Mouse (Mus musculus) cortical plate, adult 2 months (tissue): ENCODE data around the gene Fam166b. TPM values are rescaled to one million over a fixed set of nuclear protein-coding genes. Genes with fewer than 3 reads are reported as not detected.

Experiments
- H3K27ac ChIP-seq: fragments of 200-500 bp; 2 replicates; pipeline ENCODE4 v1.5.1; 2012; ENCODE audit warnings: low read length, control low read depth, inconsistent platforms; ENCODE audit not compliant: insufficient read depth
- H3K4me1 ChIP-seq: fragments of 200-500 bp; 2 replicates; pipeline ENCODE4 v1.6.1; 2011; ENCODE audit warnings: low read length; ENCODE audit not compliant: control insufficient read depth, insufficient read depth
- H3K4me3 ChIP-seq: fragments of 200-500 bp; 2 replicates; pipeline ENCODE4 v1.5.1; 2011; ENCODE audit warnings: mild to moderate bottlenecking, low read length, control low read depth; ENCODE audit not compliant: insufficient read depth
- CTCF ChIP-seq: fragments of 200-500 bp; IDR thresholded peaks from 2 replicates; pipeline ENCODE4 v1.5.1; 2011; ENCODE audit warnings: mild to moderate bottlenecking, control low read depth, low read length; ENCODE audit not compliant: insufficient read depth; ENCODE audit errors: extremely low read depth
- POLR2A ChIP-seq: fragments of 200-500 bp; IDR thresholded peaks from 2 replicates; pipeline ENCODE4 v1.6.1; 2011; ENCODE audit warnings: mild to moderate bottlenecking, low read length, control low read depth; ENCODE audit not compliant: insufficient read depth; ENCODE audit errors: extremely low read depth
- polyA plus RNA-seq: library from polyadenylated mRNA; depleted of rRNA; stranded (reverse); fragments of >200 nt; gene quantifications from 2 replicates; pipeline ENCODE4 v1.2.3, GENCODE M21; 2012

Gene Fam166b
- polyA plus RNA-seq, 1 experiment: 1.9 TPM

DNA sequence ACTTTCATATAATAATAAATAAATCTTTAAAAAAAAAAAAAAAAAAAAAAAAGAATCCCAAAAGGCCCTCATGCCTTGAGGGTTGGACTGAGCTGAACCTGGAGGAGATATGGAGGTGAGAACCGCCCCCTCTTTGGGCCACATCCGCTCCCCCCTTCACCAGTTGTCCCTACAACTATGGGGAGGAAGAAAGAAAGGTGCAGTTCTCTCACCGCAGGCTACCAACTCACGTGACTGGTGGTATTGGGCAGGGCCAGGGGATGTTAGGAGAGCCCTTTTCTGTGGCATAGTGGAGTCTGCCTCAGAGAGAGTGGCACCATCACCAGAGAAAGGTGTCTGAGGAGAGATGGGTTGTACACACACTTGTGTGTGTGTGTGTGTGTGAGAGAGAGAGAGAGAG lies 27.5 kb upstream of the Fam166b start:
- Histone ChIP-seq H3K27ac (no peak overlapping the region), H3K4me3 (no peak overlapping the region), H3K4me1 (no peaks in the 10 kb centered on the region)
- TF ChIP-seq CTCF: no peak
- no peak for TF ChIP-seq POLR2A

DNA sequence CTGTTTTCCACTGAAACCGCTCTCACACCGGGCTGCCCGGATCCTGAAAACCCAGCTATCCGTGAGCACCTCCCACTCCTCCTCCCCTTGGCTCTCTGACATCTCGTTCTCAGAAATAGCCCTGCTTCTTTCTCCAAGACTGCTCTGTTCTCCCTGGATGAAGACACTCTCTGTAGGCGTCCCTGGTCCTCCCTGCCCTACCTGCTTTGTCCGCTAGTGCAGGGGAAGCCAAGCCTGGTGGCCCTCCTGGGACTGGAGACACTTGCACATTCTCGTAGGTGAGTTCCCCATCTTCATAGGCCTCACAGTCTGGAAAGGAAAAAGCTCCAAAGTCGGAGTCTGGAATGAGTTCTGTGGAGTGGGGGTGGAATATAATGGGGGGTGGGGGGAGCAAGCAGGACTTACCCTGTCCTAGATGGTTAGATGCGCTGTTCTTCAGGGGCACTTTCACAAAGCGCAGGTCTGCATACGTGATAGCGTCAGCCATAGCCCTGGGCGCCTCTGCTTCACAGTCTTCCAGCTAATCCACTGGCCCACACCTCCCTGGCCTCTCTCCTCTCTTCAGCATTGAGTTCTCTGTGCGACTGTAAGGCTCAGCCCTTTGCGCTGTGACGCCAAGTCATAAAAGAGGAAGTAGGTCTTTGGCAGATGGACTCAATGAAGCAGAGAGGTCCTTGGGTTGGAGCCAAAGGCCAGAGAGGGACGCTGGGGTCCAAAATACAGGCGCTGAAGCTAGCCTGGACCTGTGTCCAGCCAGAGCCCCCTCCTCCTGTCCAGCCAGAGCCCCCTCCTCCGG lies 25.3 kb upstream of the Fam166b start, which contains the start of gene Cd72:
Gene Cd72, minus strand, starts transcription at position 588 of the 796 bp plus-strand sequence.
- Histone ChIP-seq H3K4me3 (no peak within 1 kb of the TSS), H3K4me1 (no peaks in the 10 kb centered on the region), H3K27ac (no peak within 1 kb of the TSS)
- TF ChIP-seq CTCF (no peak), POLR2A (no peak)

DNA sequence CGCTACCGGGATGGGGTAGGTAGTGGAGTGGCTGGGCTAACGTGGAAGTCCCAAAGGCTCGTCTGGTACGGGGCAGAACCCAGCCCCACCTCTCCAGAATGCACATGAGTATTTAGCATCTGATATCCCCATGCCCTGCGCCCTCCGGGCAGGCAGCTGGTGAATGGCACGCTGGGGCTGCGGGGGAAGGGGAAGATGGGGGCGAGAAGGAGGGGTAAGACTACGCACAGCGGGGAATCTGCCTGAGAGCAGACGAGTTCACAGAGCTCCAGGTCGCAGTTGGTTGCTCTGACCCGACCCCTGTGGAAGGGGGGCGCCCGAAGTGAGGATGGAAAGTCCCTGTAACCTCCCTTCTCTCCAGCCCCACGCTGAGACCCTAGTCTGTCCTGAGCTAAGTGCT lies 24.5 kb upstream of the Fam166b start:
- TF ChIP-seq POLR2A: no peak
- TF ChIP-seq CTCF: no peak

GRCm38 (mm10) chr4:43452315-43452714 lies 23.4 kb upstream of the Fam166b start:
- H3K4me1 ChIP-seq: no peaks in the 10 kb centered on the region
- no peak overlapping the region for H3K27ac ChIP-seq
- no peak overlapping the region for H3K4me3 ChIP-seq
- TF ChIP-seq CTCF: no peak
- no peak for TF ChIP-seq POLR2A

More for the DNA sequence above, 24.5 kb upstream of the Fam166b start:
- no peak overlapping the region for H3K27ac ChIP-seq
- H3K4me1 ChIP-seq: no peaks in the 10 kb centered on the region
- H3K4me3 ChIP-seq: no peak overlapping the region

DNA sequence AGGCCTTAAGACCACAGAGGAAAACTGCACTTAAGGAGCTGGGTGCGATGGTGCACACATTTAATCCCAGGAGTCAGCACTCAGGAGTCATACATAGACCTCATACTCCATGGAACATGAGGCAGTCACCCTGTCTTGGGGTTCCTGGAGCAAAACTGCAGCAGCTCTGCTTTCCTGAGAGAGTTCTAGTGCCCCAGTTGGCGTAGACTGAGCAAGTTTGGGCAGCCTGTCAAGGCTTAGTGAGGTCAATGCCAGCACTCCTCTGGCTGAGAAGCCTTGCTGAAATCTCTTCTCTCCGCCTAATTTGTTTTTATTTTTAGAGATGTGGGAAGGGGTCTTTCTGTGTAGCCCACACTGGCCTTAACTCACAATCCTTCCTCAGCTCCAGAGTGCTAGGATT lies 19.6 kb upstream of the Fam166b start:
- Histone ChIP-seq H3K4me1 (no peaks in the 10 kb centered on the region), H3K27ac (no peak overlapping the region), H3K4me3 (no peak overlapping the region)
- TF ChIP-seq CTCF: no peak
- TF ChIP-seq POLR2A: no peak

GRCm38 (mm10) chr4:43447251-43447650 lies 18.3 kb upstream of the Fam166b start:
- H3K27ac ChIP-seq: no peak overlapping the region
- TF ChIP-seq POLR2A (no peak), CTCF (no peak)
- no peaks in the 10 kb centered on the region for H3K4me1 ChIP-seq
- H3K4me3 ChIP-seq: no peak overlapping the region

DNA sequence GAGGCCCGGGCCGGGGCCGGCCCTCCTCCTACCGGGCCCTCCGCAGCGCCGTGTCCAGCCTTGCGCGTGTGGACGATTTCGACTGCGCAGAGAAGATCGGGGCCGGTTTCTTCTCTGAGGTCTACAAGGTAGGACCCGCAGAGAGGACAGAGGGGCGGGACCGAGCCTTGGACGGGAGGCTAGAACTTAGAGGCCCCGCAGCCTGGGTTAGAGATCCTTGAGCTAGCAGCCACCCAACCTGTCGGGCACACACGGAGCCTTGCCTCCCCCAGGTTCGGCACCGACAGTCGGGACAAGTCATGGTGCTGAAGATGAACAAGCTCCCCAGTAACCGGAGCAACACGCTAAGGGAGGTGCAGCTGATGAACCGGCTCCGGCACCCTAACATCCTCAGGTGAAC lies 14.6 kb upstream of the Fam166b start:
- Histone ChIP-seq H3K4me1 (no peaks in the 10 kb centered on the region), H3K27ac (no peak overlapping the region), H3K4me3 (peak overlapping the region; percentile 61)
- TF ChIP-seq POLR2A: no peak
- TF ChIP-seq CTCF: no peak

DNA sequence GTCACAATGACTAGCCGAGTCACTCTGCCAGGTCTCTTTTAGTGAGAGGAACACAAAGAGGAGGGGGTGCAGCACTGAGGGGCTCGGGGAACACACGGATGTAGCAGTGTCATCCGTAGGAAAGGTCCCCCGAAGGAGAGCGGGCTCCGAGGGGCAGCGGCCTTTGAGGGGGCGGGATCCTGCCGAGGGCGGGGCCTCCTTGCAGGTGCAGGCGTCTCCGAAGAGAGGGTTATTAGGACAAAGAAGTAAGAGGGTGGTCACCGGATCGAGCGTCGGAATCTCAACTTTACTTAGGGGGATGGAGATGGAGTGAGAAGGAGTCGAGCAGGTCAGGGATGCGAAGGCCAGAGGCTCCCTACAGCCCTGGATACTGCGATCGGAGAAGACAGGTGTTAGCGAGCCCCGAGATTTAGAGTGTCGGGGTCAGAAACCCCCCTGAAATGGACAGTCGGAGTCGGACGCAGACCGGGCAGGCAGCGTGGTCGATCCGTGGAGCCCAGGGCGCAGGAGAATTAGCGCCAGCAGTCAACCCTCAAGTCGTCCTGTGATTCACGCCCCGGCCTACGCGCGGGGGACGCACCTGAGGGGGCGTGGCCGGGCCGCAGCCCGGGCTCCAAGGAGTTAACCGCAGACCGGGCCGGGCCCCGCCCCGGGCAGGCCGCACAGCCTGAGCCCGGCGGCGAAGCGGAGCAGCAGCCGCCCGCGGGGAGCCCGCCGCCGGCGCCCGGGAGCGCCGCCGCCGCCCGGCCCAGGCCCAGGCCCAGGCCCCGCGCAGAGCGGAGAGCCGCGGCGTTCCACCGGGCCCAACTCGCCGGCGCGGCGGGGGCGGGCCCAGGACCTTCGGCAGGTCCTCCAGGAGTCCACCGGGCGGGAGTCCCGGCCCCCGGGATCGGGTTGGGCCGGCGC lies 13.8 kb upstream of the Fam166b start:
- Histone ChIP-seq H3K4me1 (no peaks in the 10 kb centered on the region), H3K27ac (peak overlapping the region; percentile 78), H3K4me3 (peak overlapping the region; percentile 61)
- TF ChIP-seq CTCF (no peak), POLR2A (peak; percentile 22; the same call in 1 of the 2 replicates)

- TF ChIP-seq CTCF: peak; percentile 93
- peak; percentile 96 for TF ChIP-seq POLR2A
- peak overlapping the region; percentile 78 for H3K27ac ChIP-seq
- no peaks in the 10 kb centered on the region for H3K4me1 ChIP-seq
- peak overlapping the region; percentile 61 for H3K4me3 ChIP-seq
These were observed 13.1 kb upstream of the Fam166b start for GRCm38 (mm10) chr4:43442044-43442443.

DNA sequence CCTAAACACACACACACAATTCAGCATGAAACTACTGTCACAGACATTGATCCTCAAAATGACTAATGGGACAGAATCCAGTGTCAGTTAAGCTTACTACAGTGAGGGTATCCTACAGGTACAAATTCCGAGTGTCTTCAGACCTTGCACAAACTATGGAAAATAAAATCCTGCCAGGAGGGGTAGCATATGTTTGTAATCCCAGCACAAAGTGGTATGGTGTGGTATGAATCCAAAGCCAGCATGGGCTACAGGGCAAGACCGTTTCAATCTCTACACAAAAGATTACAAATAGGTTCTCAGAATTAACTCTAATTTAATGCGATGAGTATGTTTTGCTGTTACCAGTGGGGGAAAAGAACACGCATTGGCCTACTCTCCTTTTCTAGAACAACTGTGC lies 12.7 kb upstream of the Fam166b start, which contains the start of gene Tesk1:
Gene Tesk1, plus strand, starts transcription at position 301 of the 400 bp plus-strand sequence.
- Histone ChIP-seq H3K27ac (peak within 1 kb of the TSS; percentile 78), H3K4me1 (no peaks in the 10 kb centered on the region), H3K4me3 (peak within 1 kb of the TSS; percentile 61)
- TF ChIP-seq CTCF: no peak
- no peak for TF ChIP-seq POLR2A
